Mouse (Mus musculus) gastrocnemius, postnatal 10 days (tissue): Measurements from ENCODE around the gene Otop2. TPM values are rescaled to one million over a fixed set of nuclear protein-coding genes. Genes with fewer than 3 reads are reported as not detected.

Source experiments
- total RNA-seq, 2 experiments: library from RNA; stranded (reverse); gene quantifications; 2 replicates each; pipeline ENCODE4 v1.2.3; 2021

Gene Otop2
- total RNA-seq, 2 experiments from 2014 or later = not detected

Other genes starting within 250 kb of the Otop2 start
- not detected for gene Cd300e, start 245.0 kb upstream of the Otop2 start, total RNA-seq
- under 1 TPM; 0.21 to 0.77 TPM for gene Rab37, start 215.7 kb upstream of the Otop2 start, total RNA-seq
- gene Cd300lf, start 173.2 kb upstream of the Otop2 start, total RNA-seq = under 1 TPM in 1 of 2 experiments, not detected in 1; 0.34 TPM
- gene Slc9a3r1, start 143.8 kb upstream of the Otop2 start, total RNA-seq = 1 to 10 TPM; 6.5 to 8.3 TPM
- gene Tmem104, start 119.7 kb upstream of the Otop2 start, total RNA-seq = 1 to 10 TPM; 3.9 to 6.4 TPM
- 10 to 100 TPM; 13.7 to 14.8 TPM for gene Nat9, start 119.3 kb upstream of the Otop2 start, total RNA-seq
- gene Grin2c, start 39.9 kb upstream of the Otop2 start, total RNA-seq = under 1 TPM; 0.05 to 0.16 TPM
- gene Fdxr, start 30.1 kb upstream of the Otop2 start, total RNA-seq = 1 to 10 TPM; 5.0 to 5.7 TPM
- 1 to 10 TPM in 1 of 2 experiments, under 1 TPM in 1; 0.86 to 1.1 TPM for gene Fads6, start 9.5 kb upstream of the Otop2 start, total RNA-seq
- under 1 TPM; 0.09 to 0.16 TPM for gene Ush1g, start 14.9 kb downstream of the Otop2 start, total RNA-seq
- gene Otop3, start 27.6 kb downstream of the Otop2 start, total RNA-seq = not detected
- 1 to 10 TPM; 5.7 to 6.1 TPM for gene Hid1, start 60.6 kb downstream of the Otop2 start, total RNA-seq
- gene Cdr2l, start 74.8 kb downstream of the Otop2 start, total RNA-seq = 10 to 100 TPM in 1 of 2 experiments, 1 to 10 TPM in 1; 9.8 to 17.0 TPM
- 100 to 1,000 TPM in 1 of 2 experiments, 10 to 100 TPM in 1; 89.1 to 100 TPM for gene Mrpl58, start 96.6 kb downstream of the Otop2 start, total RNA-seq
- gene Atp5h, start 112.8 kb downstream of the Otop2 start, total RNA-seq = 1,000 to 10,000 TPM; 1,026 to 1,088 TPM
- 10 to 100 TPM; 16.2 to 19.4 TPM for gene Kctd2, start 113.0 kb downstream of the Otop2 start, total RNA-seq
- gene Trim80, start 133.4 kb downstream of the Otop2 start, total RNA-seq = not detected
- not detected for gene Slc16a5, start 155.3 kb downstream of the Otop2 start, total RNA-seq
- gene Armc7, start 168.5 kb downstream of the Otop2 start, total RNA-seq = 1 to 10 TPM; 1.2 to 2.4 TPM
- 10 to 100 TPM; 17.3 to 19.0 TPM for gene Nt5c, start 184.7 kb downstream of the Otop2 start, total RNA-seq
- gene Jpt1, start 207.2 kb downstream of the Otop2 start, total RNA-seq = 100 to 1,000 TPM; 132 to 134 TPM
- gene Sumo2, start 229.1 kb downstream of the Otop2 start, total RNA-seq = 100 to 1,000 TPM; 182 to 195 TPM